Mouse (Mus musculus) CH12.LX (cell line): ENCODE measurements around the gene 1700016K19Rik. TPM values are rescaled to one million over a fixed set of nuclear protein-coding genes. Genes with fewer than 3 reads are reported as not detected.

Source experiments
- DNase-seq: peaks from one replicate; pipeline ENCODE4 v3.0.0-alpha.2; 2013; ENCODE audit errors: extremely low read depth
- H3K27ac ChIP-seq: 2 replicates; pipeline ENCODE4 v1.5.1; 2012; ENCODE audit warnings: low read depth, mild to moderate bottlenecking, control low read depth, moderate library complexity; ENCODE audit not compliant: insufficient read depth
- H3K27me3 ChIP-seq: replicated peaks from 2 replicates; pipeline ENCODE3; 2012; ENCODE audit warnings: inconsistent platforms
- H3K36me3 ChIP-seq, 2 experiments: replicated peaks in 1 of 2; 2 replicates each; pipeline versions ENCODE3 to v1.6.1; 2012; ENCODE audit warnings: inconsistent platforms in 1 of 2, low read length in 1 of 2, mild to moderate bottlenecking in 1 of 2, mixed read lengths in 1 of 2, moderate library complexity in 1 of 2; ENCODE audit not compliant: control insufficient read depth in 1 of 2, insufficient read depth in 1 of 2
- H3K4me1 ChIP-seq, 2 experiments: 2 replicates each; pipeline ENCODE4 v1.6.1; 2012; ENCODE audit warnings: inconsistent platforms in 1 of 2, moderate library complexity in 1 of 2; ENCODE audit not compliant: insufficient read depth in 2 of 2, control insufficient read depth in 1 of 2
- H3K4me2 ChIP-seq: 2 replicates; pipeline ENCODE4 v1.6.1; 2012; ENCODE audit warnings: low read depth, mild to moderate bottlenecking, control low read depth; ENCODE audit not compliant: poor library complexity, insufficient read depth, severe bottlenecking
- H3K4me3 ChIP-seq, 3 experiments: fragments of 150-350 bp in 1 of 3; sonication (generic) in 1 of 3; replicated peaks in 1 of 3; 2 replicates each; pipeline versions ENCODE3 to v1.5.1; 2011 to 2012; ENCODE audit warnings: low read depth in 2 of 3, low read length in 2 of 3, mild to moderate bottlenecking in 2 of 3, moderate library complexity in 2 of 3, control low read depth in 1 of 3, improper control_type of control experiment in 1 of 3, inconsistent platforms in 1 of 3, mixed read lengths in 1 of 3; ENCODE audit not compliant: poor library complexity in 1 of 3
- H3K79me2 ChIP-seq: replicated peaks from 2 replicates; pipeline ENCODE4 v1.6.1; 2012; ENCODE audit warnings: mild to moderate bottlenecking, moderate library complexity; ENCODE audit not compliant: control insufficient read depth, poor library complexity, insufficient read depth, severe bottlenecking; ENCODE audit errors: extremely low read depth
- H3K9ac ChIP-seq: 2 replicates; pipeline ENCODE4 v1.6.1; 2012; ENCODE audit warnings: low read depth, mild to moderate bottlenecking, control low read depth, moderate library complexity; ENCODE audit not compliant: insufficient read depth
- H3K9me3 ChIP-seq: replicated peaks from 2 replicates; pipeline ENCODE3; 2012; ENCODE audit warnings: low read length, inconsistent platforms, mixed read lengths
- BHLHE40 ChIP-seq: IDR thresholded peaks from 2 replicates; pipeline ENCODE4 v1.6.1; 2011; ENCODE audit warnings: mild to moderate bottlenecking, low read depth, low read length, improper control_type of control experiment
- CHD1 ChIP-seq: IDR thresholded peaks from 2 replicates; pipeline ENCODE4 v1.6.1; 2012; ENCODE audit warnings: low read depth, low read length, improper control_type of control experiment, inconsistent platforms
- CTCF ChIP-seq, 2 experiments: IDR thresholded peaks in 1 of 2; conservative IDR thresholded peaks in 1 of 2; 2 replicates each; pipeline ENCODE4 v1.5.1; 2011 to 2012; ENCODE audit warnings: low read depth in 2 of 2, low read length in 2 of 2, improper control_type of control experiment in 1 of 2, inconsistent platforms in 1 of 2, mild to moderate bottlenecking in 1 of 2, moderate library complexity in 1 of 2
- E2F4 ChIP-seq: IDR thresholded peaks from 2 replicates; pipeline ENCODE4 v1.6.1; 2011; ENCODE audit warnings: low read depth, low read length, improper control_type of control experiment; ENCODE audit not compliant: insufficient replicate concordance
- KAT2A ChIP-seq: IDR thresholded peaks from 2 replicates; pipeline ENCODE4 v1.6.1; 2012; ENCODE audit warnings: low read length, improper control_type of control experiment, inconsistent platforms; ENCODE audit not compliant: insufficient replicate concordance
- MAFK ChIP-seq: IDR thresholded peaks from 2 replicates; pipeline ENCODE4 v1.6.1; 2011; ENCODE audit warnings: low read length, improper control_type of control experiment; ENCODE audit not compliant: insufficient replicate concordance
- MAX ChIP-seq: IDR thresholded peaks from 2 replicates; pipeline ENCODE4 v1.6.1; 2011; ENCODE audit warnings: low read length, improper control_type of control experiment
- MYC ChIP-seq: IDR thresholded peaks from 2 replicates; pipeline ENCODE4 v1.6.1; 2011; ENCODE audit warnings: low read depth, mild to moderate bottlenecking, improper control_type of control experiment, low read length
- NRF1 ChIP-seq: IDR thresholded peaks from 2 replicates; pipeline ENCODE4 v1.6.1; 2014; ENCODE audit warnings: low read depth, mild to moderate bottlenecking, inconsistent platforms, low read length, improper control_type of control experiment, moderate library complexity
- POLR2AphosphoS2 ChIP-seq: IDR thresholded peaks from 2 replicates; pipeline ENCODE4 v1.6.1; 2011; ENCODE audit warnings: low read depth, low read length, improper control_type of control experiment
- RAD21 ChIP-seq: IDR thresholded peaks from 2 replicates; pipeline ENCODE4 v1.6.1; 2011; ENCODE audit warnings: low read depth, mild to moderate bottlenecking, low read length, improper control_type of control experiment, moderate library complexity
- RCOR1 ChIP-seq: conservative IDR thresholded peaks from 2 replicates; pipeline ENCODE4 v1.6.1; 2012; ENCODE audit warnings: low read depth, mild to moderate bottlenecking, inconsistent platforms, low read length, improper control_type of control experiment
- SMC3 ChIP-seq: IDR thresholded peaks from 2 replicates; pipeline ENCODE4 v1.6.1; 2011; ENCODE audit warnings: low read depth, low read length, improper control_type of control experiment
- UBTF ChIP-seq: IDR thresholded peaks from 2 replicates; pipeline ENCODE4 v1.6.1; 2012; ENCODE audit warnings: low read depth, mild to moderate bottlenecking, inconsistent platforms, low read length, improper control_type of control experiment, moderate library complexity
- USF1 ChIP-seq: IDR thresholded peaks from 2 replicates; pipeline ENCODE4 v1.6.1; 2014; ENCODE audit warnings: low read depth, mild to moderate bottlenecking, inconsistent platforms, low read length, improper control_type of control experiment
- ZMIZ1 ChIP-seq: IDR thresholded peaks from 2 replicates; pipeline ENCODE4 v1.6.1; 2012; ENCODE audit warnings: low read depth, mild to moderate bottlenecking, inconsistent platforms, low read length, improper control_type of control experiment
- dilution Hi-C: fragments of 300-500 bp; cut with MboI; formaldehyde crosslinking; loops from 2 replicates; pipeline ENCODE4 v1.14.3; 2020; ENCODE audit warnings: low sequenced_read_pairs; ENCODE audit not compliant: extremely low pct_unique_long_range_greater_than_20kb, extremely low pct_ligation_motif_present
- in situ Hi-C: fragments of 300-500 bp; cut with MboI; formaldehyde crosslinking; loops from 3 replicates; pipeline ENCODE4 v1.14.3; 2019; ENCODE audit warnings: low sequenced_read_pairs, low pct_ligation_motif_present, low pct_unique_long_range_greater_than_20kb, mixed read lengths
- polyA plus RNA-seq: library from polyadenylated mRNA; unstranded; fragments of >175 nt; gene quantifications from 2 replicates; pipeline ENCODE4 v1.2.1, GENCODE M21; 2012; ENCODE audit warnings: low read depth; ENCODE audit not compliant: insufficient read length
- total RNA-seq, 2 experiments: library from RNA; depleted of rRNA; stranded (reverse); fragments of 300-350 nt in 1 of 2; fragments of >200 nt in 1 of 2; gene quantifications; 2 replicates each; pipeline ENCODE4 v1.2.3; 2012 to 2014

1700016K19Rik gene
- total and polyA plus RNA-seq, 3 experiments, result 0.76 TPM; not detected in 2

- Histone ChIP-seq H3K27ac (no peak overlapping the region), H3K9me3 (no peaks in the 10 kb centered on the region), H3K4me2 (no peak overlapping the region), H3K27me3 (no peaks in the 10 kb centered on the region), H3K4me3 (no peak overlapping the region), H3K4me1 (peaks cover 0 to 15% of the 10 kb centered on the region in 2 experiments; a peak in 2 of 4 replicates), H3K9ac (no peak overlapping the region), H3K79me2 (no peaks in the 10 kb centered on the region), H3K36me3 (no peaks in the 10 kb centered on the region)
- dilution Hi-C loops, result no loop called here
- no peak for DNase-seq
- no peak for TF ChIP-seq E2F4
- no peak for TF ChIP-seq NRF1
- TF ChIP-seq ZMIZ1, result no peak
- no peak for TF ChIP-seq POLR2AphosphoS2
- TF ChIP-seq BHLHE40, result no peak
- no peak for TF ChIP-seq UBTF
- no peak for TF ChIP-seq RCOR1
- no peak for TF ChIP-seq MAX
- in situ Hi-C loops, result no loop called here
Measured at GRCm38 (mm10) chr11:75980413-75980812, 19.3 kb upstream of the 1700016K19Rik start.

- TF ChIP-seq CHD1, result no peak
- TF ChIP-seq MYC, result peak; percentile 68; the same call in 1 of the 2 replicates
- TF ChIP-seq RAD21, result peak; percentile 27
- peak in 1 of 2 experiments; percentile 55; a peak in 2 of 4 replicates for TF ChIP-seq CTCF (conservative IDR thresholded peaks at IDR 0.05 in 1 of 2, IDR thresholded peaks at IDR 0.05 in 1 of 2; ENCODE audit: low read depth in 2 of 2, low read length in 2 of 2)
- no peak for TF ChIP-seq MAFK
- no peak for TF ChIP-seq KAT2A
- TF ChIP-seq USF1, result peak; percentile 25
- TF ChIP-seq SMC3, result peak; percentile 34
- H3K27me3 ChIP-seq, result peaks cover 4% of the 10 kb centered on the region
- no peaks in the 10 kb centered on the region for H3K9me3 ChIP-seq
- no peaks in the 10 kb centered on the region for H3K36me3 ChIP-seq
- in situ Hi-C loops, result no loop called here
- no peak overlapping the region for H3K9ac ChIP-seq
- no peak overlapping the region for H3K27ac ChIP-seq
- peak; percentile 29 for DNase-seq
- peaks cover 0 to 4% of the 10 kb centered on the region in 2 experiments; a peak in 1 of 4 replicates for H3K4me1 ChIP-seq
- H3K79me2 ChIP-seq, result no peaks in the 10 kb centered on the region
- dilution Hi-C loops, result no loop called here
- H3K4me3 ChIP-seq, result no peak overlapping the region
- no peak overlapping the region for H3K4me2 ChIP-seq
Measured at GRCm38 (mm10) chr11:75983194-75983593, 16.5 kb upstream of the 1700016K19Rik start.
